Mouse (Mus musculus) lung, embryonic 16.5 days (tissue): ENCODE results near the gene Ntm. TPM values are rescaled to one million over a fixed set of nuclear protein-coding genes. Genes with fewer than 3 reads are reported as not detected.

Experiments
- ATAC-seq: fragments of 200-750 bp; cut with Nextera tagmentation; 2 replicates; pipeline ENCODE4 v1.8.0; 2017; ENCODE audit warnings: low read depth, mild to moderate bottlenecking, moderate library complexity
- H3K27ac ChIP-seq: fragments of 300-500 bp; sonication (generic); 2 replicates; pipeline ENCODE4 v1.5.1; 2014; ENCODE audit warnings: mild to moderate bottlenecking, control low read depth, low read length
- H3K27me3 ChIP-seq: fragments of 300-500 bp; sonication (generic); 2 replicates; pipeline ENCODE4 v1.6.1; 2014; ENCODE audit warnings: low read depth, low read length, mixed read lengths; ENCODE audit not compliant: control insufficient read depth, insufficient read depth
- H3K36me3 ChIP-seq: fragments of 300-500 bp; sonication (generic); 2 replicates; pipeline ENCODE4 v1.6.1; 2014; ENCODE audit warnings: low read length; ENCODE audit not compliant: control insufficient read depth, insufficient read depth
- H3K4me1 ChIP-seq: fragments of 300-500 bp; sonication (generic); replicated peaks from 2 replicates; pipeline ENCODE4 v1.6.1; 2014; ENCODE audit warnings: low read length, mixed read lengths; ENCODE audit not compliant: control insufficient read depth, insufficient read depth
- H3K4me2 ChIP-seq: fragments of 300-500 bp; sonication (generic); 2 replicates; pipeline ENCODE4 v1.6.1; 2014; ENCODE audit warnings: low read depth, low read length, control low read depth
- H3K4me3 ChIP-seq: fragments of 300-500 bp; sonication (generic); 2 replicates; pipeline ENCODE4 v1.5.1; 2014; ENCODE audit warnings: mild to moderate bottlenecking, low read length, control low read depth
- H3K9ac ChIP-seq: fragments of 300-500 bp; sonication (generic); 2 replicates; pipeline ENCODE4 v1.6.1; 2014; ENCODE audit warnings: low read length, control low read depth
- H3K9me3 ChIP-seq: fragments of 300-500 bp; sonication (generic); 2 replicates; pipeline ENCODE4 v1.6.1; 2016; ENCODE audit warnings: low read length; ENCODE audit not compliant: control insufficient read depth
- WGBS: fragments of 180-500 bp; shearing (Covaris S2); extraction: QIAGEN DNeasy Blood & Tissue Kit; methylation state at CpG from one replicate; pipeline ENCODE4 v1.1.7; 2014; 5-methylcytosine and 5-hydroxymethylcytosine counted together
- polyA plus RNA-seq: library from polyadenylated mRNA; unstranded; fragments of >200 nt; fragmentation: Nextera tagmentation; extraction: Ambion mirVana; gene quantifications from 2 replicates; pipeline ENCODE4 v1.2.1, GENCODE M21; 2015

The Ntm gene
- polyA plus RNA-seq, 1 experiment from 2014 or later: 16.3 TPM

GRCm38 (mm10) chr9:29247812-29248211, 715.1 kb downstream of the Ntm start:
- H3K27me3 ChIP-seq: no peaks in the 10 kb centered on the region
- no peaks in the 10 kb centered on the region for H3K36me3 ChIP-seq
- no peak overlapping the region for H3K4me3 ChIP-seq
- no peak overlapping the region for H3K9ac ChIP-seq
- no peak for ATAC-seq
- no peaks in the 10 kb centered on the region for H3K4me1 ChIP-seq
- no peak overlapping the region for H3K4me2 ChIP-seq
- 61% methylated on average over 3 of the region's 3 CpGs for WGBS
- no peaks in the 10 kb centered on the region for H3K9me3 ChIP-seq
- H3K27ac ChIP-seq: no peak overlapping the region

- Histone ChIP-seq H3K36me3 (no peaks in the 10 kb centered on the region), H3K27ac (no peak overlapping the region), H3K4me3 (no peak overlapping the region), H3K4me1 (no peaks in the 10 kb centered on the region), H3K27me3 (no peaks in the 10 kb centered on the region), H3K4me2 (no peak overlapping the region), H3K9me3 (no peaks in the 10 kb centered on the region), H3K9ac (no peak overlapping the region)
- WGBS: 77% methylated on average over 2 of the region's 2 CpGs
- ATAC-seq: no peak
These were observed 718.9 kb downstream of the Ntm start for GRCm38 (mm10) chr9:29244006-29244405.

- 72% methylated on average over 8 of the region's 8 CpGs for WGBS
These were observed 720.2 kb downstream of the Ntm start for GRCm38 (mm10) chr9:29242497-29243422.

GRCm38 (mm10) chr9:29240797-29241196, 722.1 kb downstream of the Ntm start:
- H3K4me3 ChIP-seq: no peak overlapping the region
- H3K4me1 ChIP-seq: no peaks in the 10 kb centered on the region
- ATAC-seq: no peak
- WGBS: 97% methylated on average over 2 of the region's 2 CpGs
- H3K4me2 ChIP-seq: no peak overlapping the region
- no peaks in the 10 kb centered on the region for H3K27me3 ChIP-seq
- H3K36me3 ChIP-seq: no peaks in the 10 kb centered on the region
- H3K27ac ChIP-seq: no peak overlapping the region
- no peaks in the 10 kb centered on the region for H3K9me3 ChIP-seq
- H3K9ac ChIP-seq: no peak overlapping the region

More at GRCm38 (mm10) chr9:29242497-29243422, 720.2 kb downstream of the Ntm start:
- H3K27me3 ChIP-seq: no peaks in the 10 kb centered on the region
- H3K4me1 ChIP-seq: no peaks in the 10 kb centered on the region
- H3K4me3 ChIP-seq: no peak overlapping the region
- no peak overlapping the region for H3K4me2 ChIP-seq
- H3K36me3 ChIP-seq: no peaks in the 10 kb centered on the region
- no peak overlapping the region for H3K9ac ChIP-seq
- no peaks in the 10 kb centered on the region for H3K9me3 ChIP-seq
- no peak overlapping the region for H3K27ac ChIP-seq
- no peak for ATAC-seq

- 84% methylated on average over 3 of the region's 3 CpGs for WGBS
- H3K4me2 ChIP-seq: no peak overlapping the region
- no peaks in the 10 kb centered on the region for H3K36me3 ChIP-seq
- no peaks in the 10 kb centered on the region for H3K4me1 ChIP-seq
- H3K27ac ChIP-seq: no peak overlapping the region
- no peak for ATAC-seq
- no peaks in the 10 kb centered on the region for H3K9me3 ChIP-seq
- no peak overlapping the region for H3K4me3 ChIP-seq
- H3K9ac ChIP-seq: no peak overlapping the region
- H3K27me3 ChIP-seq: no peaks in the 10 kb centered on the region
These were observed 724.0 kb downstream of the Ntm start for GRCm38 (mm10) chr9:29238973-29239372.

- no peaks in the 10 kb centered on the region for H3K9me3 ChIP-seq
- no peaks in the 10 kb centered on the region for H3K27me3 ChIP-seq
- no peaks in the 10 kb centered on the region for H3K36me3 ChIP-seq
- no peak overlapping the region for H3K4me2 ChIP-seq
- WGBS: 84% methylated on average over 3 of the region's 3 CpGs
- H3K9ac ChIP-seq: no peak overlapping the region
- no peak overlapping the region for H3K27ac ChIP-seq
- H3K4me3 ChIP-seq: no peak overlapping the region
- H3K4me1 ChIP-seq: no peaks in the 10 kb centered on the region
- ATAC-seq: no peak
These were observed 726.2 kb downstream of the Ntm start for GRCm38 (mm10) chr9:29236752-29237151.

- H3K4me2 ChIP-seq: no peak overlapping the region
- WGBS: 85% methylated on average over 4 of the region's 4 CpGs
- no peaks in the 10 kb centered on the region for H3K4me1 ChIP-seq
- no peaks in the 10 kb centered on the region for H3K27me3 ChIP-seq
- H3K9me3 ChIP-seq: no peaks in the 10 kb centered on the region
- ATAC-seq: no peak
- H3K9ac ChIP-seq: no peak overlapping the region
- H3K36me3 ChIP-seq: no peaks in the 10 kb centered on the region
- no peak overlapping the region for H3K27ac ChIP-seq
- H3K4me3 ChIP-seq: no peak overlapping the region
These were observed 735.2 kb downstream of the Ntm start for GRCm38 (mm10) chr9:29227747-29228146.

- Histone ChIP-seq H3K9ac (no peak overlapping the region), H3K27ac (no peak overlapping the region), H3K36me3 (no peaks in the 10 kb centered on the region), H3K4me3 (no peak overlapping the region), H3K9me3 (no peaks in the 10 kb centered on the region), H3K4me2 (no peak overlapping the region), H3K4me1 (no peaks in the 10 kb centered on the region), H3K27me3 (no peaks in the 10 kb centered on the region)
- ATAC-seq: no peak
- WGBS: 77% methylated on average over 10 of the region's 10 CpGs
These were observed 739.9 kb downstream of the Ntm start for GRCm38 (mm10) chr9:29222915-29223545.

- ATAC-seq: no peak
- no peak overlapping the region for H3K4me3 ChIP-seq
- no peaks in the 10 kb centered on the region for H3K27me3 ChIP-seq
- no peak overlapping the region for H3K27ac ChIP-seq
- no peak overlapping the region for H3K9ac ChIP-seq
- no peaks in the 10 kb centered on the region for H3K9me3 ChIP-seq
- WGBS: 22% methylated on average over 5 of the region's 5 CpGs
- no peaks in the 10 kb centered on the region for H3K36me3 ChIP-seq
- H3K4me1 ChIP-seq: no peaks in the 10 kb centered on the region
- no peak overlapping the region for H3K4me2 ChIP-seq
These were observed 741.9 kb downstream of the Ntm start for GRCm38 (mm10) chr9:29220941-29221615.
